Mouse (Mus musculus): ENCODE measurements around the gene Sh3kbp1.

DNA sequence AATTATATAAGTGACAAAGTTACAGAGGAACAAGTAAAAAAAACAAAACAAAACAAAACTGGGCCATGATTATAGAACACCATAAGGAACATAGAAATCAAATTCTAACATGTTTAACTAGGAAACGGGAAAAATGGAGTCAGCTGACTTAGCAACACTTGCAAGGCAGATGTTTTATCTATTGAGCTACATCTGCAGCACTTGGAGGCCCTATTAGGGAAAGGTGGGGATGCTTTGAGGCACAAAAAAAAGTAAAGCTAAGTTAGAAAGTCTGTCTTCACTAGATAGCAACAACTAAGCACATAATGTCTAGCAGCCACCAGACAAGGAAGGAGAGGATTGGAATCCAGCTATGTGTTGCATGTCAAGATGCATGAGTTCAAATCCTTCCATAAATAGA is 29.6 kb upstream of the Sh3kbp1 start:
- TF ChIP-seq CTCF (IDR thresholded peaks at IDR 0.05; ENCODE audit: borderline replicate concordance, insufficient read depth, low read depth, low read length) = no peak
- no peak for TF ChIP-seq POLR2A (IDR thresholded peaks at IDR 0.05; ENCODE audit: borderline replicate concordance, insufficient read depth, low read length)

Data from cerebellum, adult 2 months (tissue).